In the genomic region with DNA sequence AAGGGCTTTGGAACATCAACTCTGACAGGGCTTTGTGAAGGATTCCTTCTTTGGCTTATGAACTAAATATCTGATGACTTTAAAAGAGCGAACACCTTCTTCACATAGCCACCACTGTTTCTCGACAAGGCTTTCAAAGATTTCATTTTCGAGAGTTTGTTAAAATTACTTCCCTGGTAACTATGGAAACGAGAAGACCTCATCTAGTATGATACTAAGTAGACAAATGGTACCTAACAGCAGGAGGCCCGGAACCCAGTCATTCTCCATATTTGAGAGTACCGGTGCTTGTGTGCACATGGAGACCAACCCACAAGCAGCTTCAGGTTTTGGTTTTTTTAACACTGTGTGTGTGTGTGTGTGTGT, we compare ENCODE assay signal across 16 mouse cellular contexts. TPM values are rescaled to one million over a fixed set of nuclear protein-coding genes. Genes with fewer than 3 reads are reported as not detected.
A peak's percentile ranks its signal among the peaks of the same experiment; 100 is the strongest.
DNase-seq lines count a peak whose midpoint lies in the region; ATAC-seq lines count a peak whose summit lies in the region.
"Had no signal": no experiment of that assay in that cellular context is flagged by ENCODE, and none has a peak within 500 bp of the region (broad histone marks: within the 10 kb centered on the region; RNA-seq: fewer than 3 reads in every experiment).

No protein-coding gene starts in this region.

- H3K4me1 ChIP-seq in forebrain, embryonic 13.5 days, result peaks cover 35% of the 10 kb centered on the region
- peaks cover 35% of the 10 kb centered on the region for H3K4me1 ChIP-seq in limb, embryonic 10.5 days
- H3K4me1 ChIP-seq in neural tube, embryonic 14.5 days (ENCODE audit: control insufficient read depth, insufficient read depth, low read length), result peaks cover 21% of the 10 kb centered on the region; the same call in 1 of the 2 replicates

- H3K9ac ChIP-seq in forebrain, embryonic 13.5 days, result 0 out of 2 replicates have a peak overlapping the region, but pooled peaks have one; percentile 38
- no peak overlapping the region for H3K9ac ChIP-seq in neural tube, embryonic 14.5 days (replicated peaks; ENCODE audit: low read depth, low read length)
- H3K9ac ChIP-seq: heart, embryonic 15.5 days; liver, embryonic 14.5 days had no signal

- 20% methylated on average over 6 of the region's 6 CpGs for WGBS in forebrain, embryonic 13.5 days
- WGBS in limb, embryonic 10.5 days, result 91% methylated on average over 6 of the region's 6 CpGs
- 34% methylated on average over 6 of the region's 6 CpGs for WGBS in neural tube, embryonic 14.5 days

- H3K27ac ChIP-seq in forebrain, embryonic 13.5 days, result peak overlapping the region; percentile 100
- H3K27ac ChIP-seq in limb, embryonic 10.5 days, result peak overlapping the region; percentile 42; the same call in 1 of the 2 replicates
- peak overlapping the region; percentile 100 for H3K27ac ChIP-seq in neural tube, embryonic 14.5 days (ENCODE audit: low read depth, low read length)
- H3K27ac ChIP-seq: heart, embryonic 15.5 days; liver, embryonic 14.5 days had no signal

- H3K36me3 ChIP-seq in forebrain, embryonic 13.5 days (ENCODE audit: poor library complexity, severe bottlenecking), result no peaks in the 10 kb centered on the region
- H3K36me3 ChIP-seq in limb, embryonic 10.5 days, result no peaks in the 10 kb centered on the region
- H3K36me3 ChIP-seq in neural tube, embryonic 14.5 days (ENCODE audit: control insufficient read depth, insufficient read depth, low read length), result no peaks in the 10 kb centered on the region
- H3K36me3 ChIP-seq: heart, embryonic 15.5 days had no signal

- H3K27me3 ChIP-seq in forebrain, embryonic 13.5 days, result no peaks in the 10 kb centered on the region
- no peaks in the 10 kb centered on the region for H3K27me3 ChIP-seq in limb, embryonic 10.5 days (ENCODE audit: low read depth, poor library complexity, severe bottlenecking)
- H3K27me3 ChIP-seq in neural tube, embryonic 14.5 days (ENCODE audit: control insufficient read depth, insufficient read depth, low read length), result no peaks in the 10 kb centered on the region
- H3K27me3 ChIP-seq: heart, embryonic 15.5 days; Patski had no signal

- 0 out of 2 replicates have a peak overlapping the region, but pooled peaks have one; percentile 24 for H3K4me3 ChIP-seq in forebrain, embryonic 13.5 days
- H3K4me3 ChIP-seq in limb, embryonic 10.5 days, result no peak overlapping the region
- no peak overlapping the region for H3K4me3 ChIP-seq in neural tube, embryonic 14.5 days (ENCODE audit: low read depth, low read length)
- H3K4me3 ChIP-seq: heart, embryonic 15.5 days had no signal

- DNase-seq in layer of hippocampus, adult 9-11 months, result peak; percentile 67
- no peak for DNase-seq in layer of hippocampus, adult 9-10 months (ENCODE audit: low spot score)
- DNase-seq in limb, embryonic 10.5 days (ENCODE audit: low spot score), result no peak
- DNase-seq in ovary, postnatal 36 days (ENCODE audit: low spot score), result no peak
- DNase-seq in adrenal gland, postnatal 14 days, result no peak
- no peak for DNase-seq in thymus, postnatal 36 days
- DNase-seq: cerebellum, adult 9-10 months; kidney, adult 11 months; thymus, adult 18-20 months had no signal

- H3K9me3 ChIP-seq in forebrain, embryonic 13.5 days (replicated peaks), result no peaks in the 10 kb centered on the region
- H3K9me3 ChIP-seq in limb, embryonic 10.5 days (replicated peaks), result no peaks in the 10 kb centered on the region
- H3K9me3 ChIP-seq in neural tube, embryonic 14.5 days (ENCODE audit: control insufficient read depth, low read length), result no peaks in the 10 kb centered on the region
- H3K9me3 ChIP-seq: heart, embryonic 15.5 days had no signal

- no peak for ATAC-seq in forebrain, embryonic 13.5 days
- no peak for ATAC-seq in neural tube, embryonic 14.5 days (ENCODE audit: low read depth)
- ATAC-seq: CD4-positive, CD25-positive, alpha-beta regulatory T cell, adult 4 months; Patski had no signal

- H3K4me2 ChIP-seq in forebrain, embryonic 13.5 days, result peak overlapping the region; percentile 71
- peak overlapping the region; percentile 74; the same call in 1 of the 2 replicates for H3K4me2 ChIP-seq in neural tube, embryonic 14.5 days (ENCODE audit: low read depth, low read length)
- H3K4me2 ChIP-seq: heart, embryonic 15.5 days had no signal

RNA-seq across cellular contexts. Expression of a gene that starts 2.7 kb away (rescaled TPM):
- 0.83 and 1.2 TPM in 2 replicates for polyA plus RNA-seq in forebrain, embryonic 13.5 days (2015; fragmentation: Nextera tagmentation; extraction: Ambion mirVana)
- polyA plus RNA-seq in limb, embryonic 10.5 days (2016; fragmentation: Nextera tagmentation; extraction: Ambion mirVana), result 0.94 and 1.1 TPM in 2 replicates
- polyA plus RNA-seq in neural tube, embryonic 14.5 days (2014; fragmentation: Nextera tagmentation; extraction: Ambion mirVana), result 0.70 and 0.73 TPM in 2 replicates
- total RNA-seq in adrenal gland, postnatal 14 days (2021), result 4.6 and 8.7 TPM in 2 replicates
- total RNA-seq: megakaryocyte progenitor cell, adult 5-6 weeks had no signal

RNA-seq across cellular contexts. Expression of a gene that starts 2.8 kb away (rescaled TPM):
- 242 and 248 TPM in 2 replicates for polyA plus RNA-seq in forebrain, embryonic 13.5 days (2015; fragmentation: Nextera tagmentation; extraction: Ambion mirVana)
- 162 and 170 TPM in 2 replicates for polyA plus RNA-seq in limb, embryonic 10.5 days (2016; fragmentation: Nextera tagmentation; extraction: Ambion mirVana)
- polyA plus RNA-seq in neural tube, embryonic 14.5 days (2014; fragmentation: Nextera tagmentation; extraction: Ambion mirVana), result 95.6 and 112 TPM in 2 replicates
- total RNA-seq in adrenal gland, postnatal 14 days (2021), result 49.2 and 56.0 TPM in 2 replicates

RNA-seq across cellular contexts. Expression of a gene that starts 33.2 kb away (rescaled TPM):
- 1.7 and 1.8 TPM in 2 replicates for polyA plus RNA-seq in forebrain, embryonic 13.5 days (2015; fragmentation: Nextera tagmentation; extraction: Ambion mirVana)
- 1.9 and 2.4 TPM in 2 replicates for polyA plus RNA-seq in limb, embryonic 10.5 days (2016; fragmentation: Nextera tagmentation; extraction: Ambion mirVana)
- polyA plus RNA-seq in neural tube, embryonic 14.5 days (2014; fragmentation: Nextera tagmentation; extraction: Ambion mirVana), result 0.46 and 0.83 TPM in 2 replicates
- total RNA-seq in adrenal gland, postnatal 14 days (2021), result 14.4 and 18.0 TPM in 2 replicates

RNA-seq across cellular contexts. Expression of a gene that starts 46.8 kb away (rescaled TPM):
- polyA plus RNA-seq in forebrain, embryonic 13.5 days (2015; fragmentation: Nextera tagmentation; extraction: Ambion mirVana), result 45.2 and 47.3 TPM in 2 replicates
- 20.5 and 23.9 TPM in 2 replicates for polyA plus RNA-seq in limb, embryonic 10.5 days (2016; fragmentation: Nextera tagmentation; extraction: Ambion mirVana)
- polyA plus RNA-seq in neural tube, embryonic 14.5 days (2014; fragmentation: Nextera tagmentation; extraction: Ambion mirVana), result 63.2 and 73.0 TPM in 2 replicates
- 14.8 and 20.9 TPM in 2 replicates for total RNA-seq in adrenal gland, postnatal 14 days (2021)

Comparison
In these comparisons a context has a peak if more than half of its experiments do, and no peak if none do; other contexts are left out.
1. H3K27ac ChIP-seq: peak in every context shown above with its lines; median percentile 100 in forebrain, embryonic 13.5 days; 100 in neural tube, embryonic 14.5 days; 42 in limb, embryonic 10.5 days.